Mouse (Mus musculus) MEL (cell line): ENCODE measurements at regions not wholly inside any gene's neighbourhood (a gene's known extent, or its start where the extent isn't known, plus 50 kb on each side); places are given as distances from the start of the nearest gene placed in this dataset.

Experiments used
- BHLHE40 ChIP-seq: IDR thresholded peaks from 2 replicates; pipeline ENCODE4 v1.6.1; 2012; ENCODE audit warnings: low read depth, mild to moderate bottlenecking, inconsistent platforms, low read length, improper control_type of control experiment, borderline replicate concordance
- CTCF ChIP-seq, 3 experiments: IDR thresholded peaks in 2 of 3; conservative IDR thresholded peaks in 1 of 3; 2 replicates each; pipeline ENCODE4 v1.5.1; 2011 to 2012; ENCODE audit warnings: low read length in 3 of 3, low read depth in 2 of 3, mild to moderate bottlenecking in 2 of 3, improper control_type of control experiment in 1 of 3, inconsistent platforms in 1 of 3, mixed read lengths in 1 of 3, moderate library complexity in 1 of 3; ENCODE audit not compliant: control insufficient read depth in 1 of 3, insufficient read depth in 1 of 3, poor library complexity in 1 of 3, severe bottlenecking in 1 of 3
- GATA1 ChIP-seq: IDR thresholded peaks from 2 replicates; pipeline ENCODE4 v1.6.1; 2011; ENCODE audit warnings: low read depth, low read length, improper control_type of control experiment
- KAT2A ChIP-seq: conservative IDR thresholded peaks from 2 replicates; pipeline ENCODE4 v1.6.1; 2012; ENCODE audit warnings: low read depth, low read length, improper control_type of control experiment, inconsistent platforms
- MYC ChIP-seq: IDR thresholded peaks from 2 replicates; pipeline ENCODE4 v1.6.1; 2011; ENCODE audit warnings: low read depth, mild to moderate bottlenecking, low read length, improper control_type of control experiment, moderate library complexity
- POLR2A ChIP-seq, 2 experiments: IDR thresholded peaks; 2 replicates each; pipeline ENCODE4 v1.6.1; 2011 to 2012; ENCODE audit warnings: low read length in 2 of 2, mild to moderate bottlenecking in 2 of 2, control low read depth in 1 of 2, improper control_type of control experiment in 1 of 2, low read depth in 1 of 2, moderate library complexity in 1 of 2; ENCODE audit not compliant: control insufficient read depth in 1 of 2, insufficient read depth in 1 of 2, poor library complexity in 1 of 2
- POLR2AphosphoS2 ChIP-seq: IDR thresholded peaks from 2 replicates; pipeline ENCODE4 v1.6.1; 2011; ENCODE audit warnings: low read length, improper control_type of control experiment
- RCOR1 ChIP-seq: IDR thresholded peaks from 2 replicates; pipeline ENCODE4 v1.6.1; 2012; ENCODE audit warnings: low read depth, mild to moderate bottlenecking, inconsistent platforms, low read length, improper control_type of control experiment
- SMC3 ChIP-seq: IDR thresholded peaks from 2 replicates; pipeline ENCODE4 v1.6.1; 2011; ENCODE audit warnings: low read depth, low read length, improper control_type of control experiment
- ZC3H11A ChIP-seq: IDR thresholded peaks from 2 replicates; pipeline ENCODE4 v1.6.1; 2012; ENCODE audit warnings: low read depth, mild to moderate bottlenecking, inconsistent platforms, low read length, improper control_type of control experiment

GRCm38 (mm10) chr9:94200892-94201291, 337.0 kb downstream of the 1190002N15Rik start:
- TF ChIP-seq POLR2AphosphoS2 = no peak
- no peak for TF ChIP-seq MYC
- TF ChIP-seq CTCF (IDR thresholded peaks at IDR 0.05 in 2 of 3, conservative IDR thresholded peaks at IDR 0.05 in 1 of 3; ENCODE audit: control insufficient read depth in 1 of 3, insufficient read depth in 1 of 3, low read depth in 2 of 3, low read length in 3 of 3, poor library complexity in 1 of 3, severe bottlenecking in 1 of 3) = no peak
- no peak for TF ChIP-seq KAT2A
- no peak for TF ChIP-seq RCOR1
- no peak for TF ChIP-seq GATA1
- TF ChIP-seq POLR2A (IDR thresholded peaks at IDR 0.05; ENCODE audit: control insufficient read depth in 1 of 2, insufficient read depth in 1 of 2, low read depth in 1 of 2, low read length in 2 of 2, poor library complexity in 1 of 2) = no peak
- no peak for TF ChIP-seq BHLHE40
- no peak for TF ChIP-seq ZC3H11A
- TF ChIP-seq SMC3 = no peak
